Mouse (Mus musculus): Measurements from ENCODE around the gene Wdr70. TPM values are rescaled to one million over a fixed set of nuclear protein-coding genes. Genes with fewer than 3 reads are reported as not detected.
A peak's percentile ranks its signal among the peaks of the same experiment; 100 is the strongest.
"Not testable (repeated sequence)": the region's sequence is repeated elsewhere in the genome, so short reads cannot be mapped to it uniquely, and the experiment has no call there.

The Wdr70 gene
- polyA plus RNA-seq (2015; fragmentation: Nextera tagmentation; extraction: Ambion mirVana), result 19.9 and 22.7 TPM in 2 replicates

DNA sequence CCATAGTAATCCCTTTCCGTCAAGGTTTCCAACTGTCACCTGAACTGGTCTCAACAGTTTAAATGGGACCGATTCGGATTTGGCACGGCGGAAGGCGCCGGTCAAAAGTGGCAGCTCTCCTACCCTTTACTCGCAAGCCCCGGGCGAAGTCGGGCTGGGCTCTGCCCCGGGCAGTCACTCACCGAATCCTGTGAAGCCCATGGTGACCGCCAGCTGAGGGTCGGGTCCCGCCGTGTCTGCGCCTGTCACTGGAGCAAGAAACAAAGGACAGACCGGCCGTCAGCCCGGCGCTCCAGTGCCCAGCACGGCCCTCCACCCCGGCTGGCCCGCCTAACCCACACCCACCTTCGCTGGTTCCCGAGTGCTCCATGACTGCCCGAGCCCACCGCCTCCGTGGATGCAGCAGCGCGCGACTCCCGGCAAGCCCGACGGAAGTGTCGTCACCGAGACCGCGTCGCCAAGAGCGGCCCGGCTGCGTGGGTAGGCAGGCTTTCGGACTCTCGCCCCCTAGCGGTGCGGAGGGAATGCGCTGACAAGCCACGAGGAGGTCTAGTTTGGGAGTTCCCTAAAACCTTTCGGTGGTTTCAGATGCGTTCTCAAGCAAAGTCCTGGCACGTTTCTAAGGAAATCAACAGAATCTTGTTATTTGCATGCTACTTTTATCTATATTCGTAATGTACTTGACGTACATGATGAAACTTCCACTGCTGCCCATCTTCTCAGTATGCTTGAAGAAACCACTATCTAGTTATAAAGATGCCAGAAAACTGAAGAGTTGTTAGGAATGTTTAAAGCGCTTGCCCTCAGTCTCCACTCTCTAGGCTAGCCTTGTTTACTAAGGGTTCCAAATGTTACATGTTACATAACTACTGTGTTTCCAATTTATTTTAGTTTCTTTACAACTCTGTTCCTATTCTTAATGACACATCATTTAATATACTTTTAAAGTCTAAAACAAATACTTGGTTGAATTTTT lies at the start of gene Wdr70:
Gene Wdr70 (minus strand): TSS at position 436 of the 976 bp plus-strand sequence.
- H3K9ac ChIP-seq, result peak within 1 kb of the TSS; percentile 84
- H3K27ac ChIP-seq (replicated peaks), result peak within 1 kb of the TSS; percentile 65
- peaks cover 10% of the 10 kb centered on the region for H3K4me1 ChIP-seq (replicated peaks)
- WGBS (ENCODE audit: insufficient replicate concordance), result 1% methylated on average over 56 of the region's 56 CpGs
- H3K27me3 ChIP-seq, result no peaks in the 10 kb centered on the region
- no peaks in the 10 kb centered on the region for H3K9me3 ChIP-seq (replicated peaks)
- peak within 1 kb of the TSS; percentile 69 for H3K4me2 ChIP-seq
- ATAC-seq (ENCODE audit: insufficient read depth), result peak; percentile 86
- peak within 1 kb of the TSS; percentile 90 for H3K4me3 ChIP-seq (replicated peaks)
- H3K36me3 ChIP-seq (replicated peaks), result peaks cover 15% of the 10 kb centered on the region

DNA sequence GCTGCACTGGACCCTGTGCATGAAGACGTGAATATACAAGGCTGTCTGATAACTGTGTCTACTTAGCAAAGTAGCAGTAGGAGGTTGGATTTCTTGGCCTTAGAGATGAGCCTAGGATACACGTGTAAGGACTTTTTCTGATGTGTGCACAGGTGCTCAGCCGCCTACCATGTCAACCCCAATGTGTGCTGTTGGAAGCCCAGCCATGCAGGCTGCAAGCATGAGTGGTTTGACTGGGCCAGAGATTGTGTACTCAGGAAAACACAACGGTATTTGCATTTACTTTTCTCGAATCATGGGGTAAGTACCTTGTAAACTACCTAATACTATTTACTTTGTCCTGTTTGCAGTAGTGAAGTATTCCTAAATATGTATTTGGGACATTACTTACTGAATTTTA lies 36.6 kb upstream of the Wdr70 start:
- H3K9ac ChIP-seq, result no peak overlapping the region
- H3K27ac ChIP-seq (replicated peaks), result no peak overlapping the region
- no peaks in the 10 kb centered on the region for H3K4me1 ChIP-seq (replicated peaks)
- H3K9me3 ChIP-seq (replicated peaks), result no peaks in the 10 kb centered on the region
- no peaks in the 10 kb centered on the region for H3K27me3 ChIP-seq
- H3K4me2 ChIP-seq, result no peak overlapping the region
- no peak for ATAC-seq (ENCODE audit: insufficient read depth)
- peaks cover 92% of the 10 kb centered on the region for H3K36me3 ChIP-seq (replicated peaks)
- H3K4me3 ChIP-seq (replicated peaks), result no peak overlapping the region
- 77% methylated on average over 5 of the region's 5 CpGs for WGBS (ENCODE audit: insufficient replicate concordance)

DNA sequence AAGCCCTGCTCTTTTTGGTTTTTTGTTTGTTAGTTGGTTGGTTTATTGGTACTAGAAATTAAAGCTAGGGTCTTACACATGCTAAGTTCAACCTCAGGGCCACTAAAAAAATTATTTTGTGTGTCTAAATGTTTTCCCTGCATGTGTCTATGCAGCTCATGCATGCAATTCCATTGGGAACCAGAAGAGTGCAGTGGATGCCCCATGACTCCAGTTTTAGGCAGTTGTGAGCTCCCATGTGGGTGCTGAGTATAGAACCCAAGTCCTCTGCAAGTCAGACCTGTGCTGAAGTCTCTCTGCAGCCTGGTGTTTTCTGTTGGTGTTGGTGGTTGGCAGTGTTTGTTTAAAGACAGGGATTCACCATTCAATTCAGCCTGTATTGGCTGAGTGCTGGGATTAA lies 32.8 kb upstream of the Wdr70 start:
- no peak for ATAC-seq (ENCODE audit: insufficient read depth)
- no peaks in the 10 kb centered on the region for H3K9me3 ChIP-seq (replicated peaks)
- no peak overlapping the region for H3K4me2 ChIP-seq
- H3K27ac ChIP-seq (replicated peaks), result no peak overlapping the region
- H3K9ac ChIP-seq, result no peak overlapping the region
- no peak overlapping the region for H3K4me3 ChIP-seq (replicated peaks)
- no peaks in the 10 kb centered on the region for H3K4me1 ChIP-seq (replicated peaks)
- peaks cover 92% of the 10 kb centered on the region for H3K36me3 ChIP-seq (replicated peaks)
- H3K27me3 ChIP-seq, result no peaks in the 10 kb centered on the region

DNA sequence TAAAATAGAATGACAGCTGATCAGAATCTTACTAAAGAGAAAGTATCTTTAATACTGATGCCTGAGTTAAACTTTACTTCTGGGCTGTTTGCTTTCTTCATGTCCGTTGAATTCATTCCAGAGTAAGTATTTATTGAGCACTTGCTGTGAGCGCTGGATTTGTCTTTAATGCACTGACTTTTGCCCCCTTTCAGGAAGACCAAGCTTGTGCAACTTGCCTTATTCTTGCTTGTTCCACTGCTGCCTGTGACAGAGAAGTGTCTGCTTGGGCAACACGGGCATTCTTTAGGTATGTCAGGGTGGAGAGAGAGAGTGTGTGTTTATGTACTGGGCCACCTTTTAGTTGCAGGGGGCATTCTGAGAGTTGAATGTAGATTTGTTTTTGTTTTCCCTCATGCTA lies 32.3 kb upstream of the Wdr70 start:
- no peak overlapping the region for H3K4me2 ChIP-seq
- peaks cover 92% of the 10 kb centered on the region for H3K36me3 ChIP-seq (replicated peaks)
- no peak overlapping the region for H3K4me3 ChIP-seq (replicated peaks)
- H3K27me3 ChIP-seq, result no peaks in the 10 kb centered on the region
- H3K9ac ChIP-seq, result no peak overlapping the region
- H3K27ac ChIP-seq (replicated peaks), result no peak overlapping the region
- no peaks in the 10 kb centered on the region for H3K4me1 ChIP-seq (replicated peaks)
- no peak for ATAC-seq (ENCODE audit: insufficient read depth)
- no peaks in the 10 kb centered on the region for H3K9me3 ChIP-seq (replicated peaks)
- 74% methylated on average over 3 of the region's 3 CpGs for WGBS (ENCODE audit: insufficient replicate concordance)

DNA sequence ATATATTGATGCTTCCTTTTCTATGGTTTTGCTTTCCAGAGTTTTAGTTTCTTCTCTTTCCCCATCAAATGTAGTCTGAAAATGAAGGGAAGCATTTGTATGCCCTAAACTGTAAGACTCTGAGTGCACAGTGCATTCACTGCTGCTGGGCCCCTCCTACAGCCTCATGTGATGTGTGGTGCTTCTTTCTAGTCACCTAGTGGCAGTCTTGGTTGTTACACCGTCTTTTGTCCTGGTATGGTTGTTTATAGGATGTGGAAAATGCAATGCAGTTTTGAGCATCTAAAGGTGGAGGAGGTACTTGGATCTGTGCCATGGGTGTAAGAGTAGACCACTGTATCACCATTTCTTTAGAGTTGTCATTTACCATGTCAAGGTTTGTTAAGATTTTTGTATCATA lies 30.3 kb upstream of the Wdr70 start:
- no peak for ATAC-seq (ENCODE audit: insufficient read depth)

DNA sequence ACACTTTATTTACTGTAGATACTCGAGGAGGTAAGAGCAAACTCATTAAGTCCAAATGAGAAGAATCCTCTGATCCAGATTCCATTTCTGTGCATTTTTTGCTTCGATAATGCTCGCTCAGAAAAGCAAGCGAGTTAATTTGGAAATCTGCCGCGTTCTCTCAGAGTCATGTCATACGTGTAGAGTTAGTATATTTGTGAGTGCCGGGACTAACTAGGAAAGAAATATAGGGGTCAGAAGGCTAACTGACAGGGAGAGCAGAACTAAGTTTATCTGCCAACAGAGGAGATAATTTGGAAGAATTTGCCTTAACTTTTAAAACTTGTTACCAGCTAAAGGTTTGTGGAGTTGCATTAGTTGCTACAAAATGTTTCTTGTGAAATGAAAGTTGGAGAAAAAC lies 10.8 kb upstream of the Wdr70 start:
- Histone ChIP-seq H3K4me3 (replicated peaks) (peak overlapping the region; percentile 77), H3K9me3 (replicated peaks) (no peaks in the 10 kb centered on the region), H3K36me3 (replicated peaks) (peaks cover 33% of the 10 kb centered on the region), H3K4me1 (replicated peaks) (peaks cover 26% of the 10 kb centered on the region), H3K27ac (replicated peaks) (peak overlapping the region; percentile 81), H3K9ac (peak overlapping the region; percentile 76), H3K27me3 (no peaks in the 10 kb centered on the region), H3K4me2 (peak overlapping the region; percentile 71)
- WGBS (ENCODE audit: insufficient replicate concordance), result under 1% methylated on average over 8 of the region's 8 CpGs
- no peak for ATAC-seq (ENCODE audit: insufficient read depth)

More for the DNA sequence above, 30.3 kb upstream of the Wdr70 start:
- 59% methylated on average over 1 of the region's 1 CpGs for WGBS (ENCODE audit: insufficient replicate concordance)
- Histone ChIP-seq H3K4me1 (replicated peaks) (no peaks in the 10 kb centered on the region), H3K9me3 (replicated peaks) (no peaks in the 10 kb centered on the region), H3K27ac (replicated peaks) (no peak overlapping the region), H3K36me3 (replicated peaks) (peaks cover 85% of the 10 kb centered on the region), H3K9ac (no peak overlapping the region), H3K27me3 (no peaks in the 10 kb centered on the region), H3K4me2 (no peak overlapping the region), H3K4me3 (replicated peaks) (no peak overlapping the region)

DNA sequence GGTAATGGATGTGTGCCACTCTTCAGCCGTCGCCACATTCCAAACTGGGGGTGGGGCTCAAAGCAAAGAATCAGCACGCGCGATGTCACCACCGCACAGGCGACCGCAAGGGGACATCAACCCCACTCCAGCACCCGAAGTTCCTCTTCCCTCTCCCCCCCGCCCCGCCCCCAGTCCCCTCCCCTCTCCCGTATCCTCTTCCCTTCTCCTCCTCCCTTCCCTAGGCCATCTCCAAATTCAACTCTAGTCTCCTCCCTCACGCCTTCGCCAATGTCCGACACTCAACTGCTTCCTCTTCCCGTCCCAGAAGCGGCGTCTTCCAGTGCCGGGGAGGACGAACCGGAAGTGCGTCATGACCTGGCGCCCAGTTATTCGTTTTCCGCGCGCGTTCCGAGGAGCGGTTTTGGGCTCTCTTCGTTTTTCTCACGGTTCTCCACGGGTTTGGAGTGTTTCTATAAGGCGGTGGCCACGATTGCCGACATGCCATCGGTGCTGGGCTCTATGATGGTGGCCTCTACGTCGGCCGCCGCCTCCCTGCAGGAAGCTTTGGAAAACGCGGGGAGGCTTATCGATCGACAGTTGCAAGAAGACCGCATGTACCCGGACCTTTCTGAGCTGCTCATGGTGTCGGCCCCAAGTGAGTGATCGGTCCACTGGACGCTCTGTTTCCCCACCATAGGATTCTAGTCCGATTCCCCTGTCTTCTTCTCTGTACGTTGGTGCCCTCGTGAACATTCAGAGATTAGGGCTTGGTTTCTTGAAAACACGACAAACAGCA lies 10.1 kb upstream of the Wdr70 start, which contains the start of gene Nup155:
Gene Nup155 (plus strand): TSS at position 308 of the 778 bp plus-strand sequence.
- H3K27ac ChIP-seq (replicated peaks), result peak within 1 kb of the TSS; percentile 81
- WGBS (ENCODE audit: insufficient replicate concordance), result under 1% methylated on average over 54 of the region's 54 CpGs
- peaks cover 30% of the 10 kb centered on the region for H3K36me3 ChIP-seq (replicated peaks)
- no peaks in the 10 kb centered on the region for H3K9me3 ChIP-seq (replicated peaks)
- no peaks in the 10 kb centered on the region for H3K27me3 ChIP-seq
- H3K4me3 ChIP-seq (replicated peaks), result peak within 1 kb of the TSS; percentile 77
- ATAC-seq (ENCODE audit: insufficient read depth), result peak; percentile 92
- H3K9ac ChIP-seq, result peak within 1 kb of the TSS; percentile 76
- peak within 1 kb of the TSS; percentile 71 for H3K4me2 ChIP-seq
- peaks cover 26% of the 10 kb centered on the region for H3K4me1 ChIP-seq (replicated peaks)

DNA sequence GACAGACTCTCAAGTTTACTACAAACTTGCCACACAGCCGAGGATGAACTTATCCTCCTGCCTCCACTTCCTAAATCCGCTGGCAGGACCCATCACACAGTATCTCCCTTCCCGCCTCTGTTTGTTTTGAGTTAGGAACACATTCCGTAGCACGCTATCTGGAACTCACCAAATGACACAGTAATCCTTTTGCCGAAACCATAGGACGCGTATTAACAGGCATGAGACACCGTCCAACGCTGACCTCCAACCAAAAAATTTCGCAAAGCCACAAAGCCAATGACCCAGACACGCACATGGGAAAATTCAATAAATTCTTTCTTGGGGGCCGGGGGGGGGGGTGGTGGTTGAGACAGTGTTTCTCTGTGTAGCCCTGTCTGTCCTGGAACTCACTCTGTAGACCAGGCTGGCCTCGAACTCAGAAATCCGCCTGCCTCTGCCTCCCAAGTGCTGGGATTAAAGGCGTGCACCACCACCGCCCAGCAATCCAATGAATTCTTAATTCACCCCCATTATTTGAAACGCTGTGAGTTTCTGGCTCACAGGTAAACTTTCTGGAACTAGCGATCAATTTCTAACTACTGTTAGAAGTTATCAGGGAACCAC lies 9.5 kb upstream of the Wdr70 start:
- Histone ChIP-seq H3K36me3 (replicated peaks) (peaks cover 23% of the 10 kb centered on the region), H3K4me1 (replicated peaks) (peaks cover 26% of the 10 kb centered on the region), H3K9me3 (replicated peaks) (no peaks in the 10 kb centered on the region), H3K27me3 (no peaks in the 10 kb centered on the region), H3K4me3 (replicated peaks) (peak overlapping the region; percentile 77), H3K27ac (replicated peaks) (peak overlapping the region; percentile 81), H3K4me2 (peak overlapping the region; percentile 71), H3K9ac (peak overlapping the region; percentile 76; the same call in 1 of the 2 replicates)
- peak; percentile 25; the same call in 1 of the 2 replicates for ATAC-seq (ENCODE audit: insufficient read depth)
- 47% methylated on average over 19 of the region's 19 CpGs for WGBS (ENCODE audit: insufficient replicate concordance)

DNA sequence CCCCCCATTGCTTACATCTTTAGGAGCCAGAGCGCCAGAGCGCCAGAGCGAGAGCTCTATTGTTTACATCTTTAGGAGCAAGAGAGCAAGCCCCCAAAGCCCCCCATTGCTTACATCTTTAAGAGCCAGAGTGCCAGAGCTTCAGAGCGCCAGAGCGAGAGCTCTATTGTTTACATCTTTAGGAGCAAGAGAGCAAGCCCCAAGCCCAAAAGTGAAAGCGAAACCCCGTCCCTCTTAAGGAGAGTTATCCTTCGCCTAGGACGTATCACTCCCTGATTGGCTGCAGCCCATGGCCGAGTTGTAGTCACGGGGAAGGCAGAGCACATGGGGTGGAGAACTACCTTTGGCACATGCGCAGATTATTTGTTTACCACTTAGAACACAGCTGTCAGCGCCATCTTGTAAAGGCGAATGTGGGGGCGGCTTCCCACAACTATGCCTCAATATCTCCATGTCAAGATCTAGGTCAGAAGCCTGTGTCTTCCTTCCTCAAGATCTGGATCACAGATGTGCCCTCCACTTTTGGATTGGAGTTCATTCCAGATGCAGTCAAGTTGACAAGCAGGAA lies 3.0 kb upstream of the Wdr70 start:
- H3K4me2 ChIP-seq; H3K9ac ChIP-seq; H3K36me3 ChIP-seq (replicated peaks); H3K27me3 ChIP-seq; H3K27ac ChIP-seq (replicated peaks); H3K4me1 ChIP-seq (replicated peaks); H3K9me3 ChIP-seq (replicated peaks); H3K4me3 ChIP-seq (replicated peaks); ATAC-seq (ENCODE audit: insufficient read depth): not testable (repeated sequence)
- WGBS (ENCODE audit: insufficient replicate concordance), result 78% methylated on average over 15 of the region's 15 CpGs

DNA sequence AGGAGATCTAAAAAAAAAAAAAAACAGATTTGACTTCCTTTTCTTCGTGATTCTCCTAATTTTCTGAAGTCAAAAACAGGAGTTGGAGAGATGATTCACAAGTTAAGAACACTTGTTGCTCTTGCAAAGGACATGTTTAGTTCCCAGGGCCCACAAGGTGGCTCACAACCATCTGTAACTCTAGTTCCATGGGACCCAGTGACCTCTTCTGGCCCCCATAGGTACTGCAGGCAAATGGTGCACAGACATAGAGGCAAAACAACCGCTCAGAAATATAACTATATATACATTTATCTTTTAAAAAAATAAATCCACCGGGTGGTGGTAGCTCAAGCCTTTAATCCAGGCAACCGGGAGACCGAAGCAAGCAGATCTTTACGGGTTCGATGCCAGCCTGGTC lies 1.2 kb downstream of the Wdr70 start:
- no peaks in the 10 kb centered on the region for H3K27me3 ChIP-seq
- ATAC-seq (ENCODE audit: insufficient read depth), result no peak

More for the DNA sequence above, 1.2 kb downstream of the Wdr70 start:
- peaks cover 10% of the 10 kb centered on the region for H3K4me1 ChIP-seq (replicated peaks)
- H3K4me2 ChIP-seq, result peak overlapping the region; percentile 69
- peaks cover 22% of the 10 kb centered on the region for H3K36me3 ChIP-seq (replicated peaks)
- no peak overlapping the region for H3K27ac ChIP-seq (replicated peaks)
- WGBS (ENCODE audit: insufficient replicate concordance), result 15% methylated on average over 7 of the region's 7 CpGs
- H3K4me3 ChIP-seq (replicated peaks), result peak overlapping the region; percentile 90
- no peak overlapping the region for H3K9ac ChIP-seq
- no peaks in the 10 kb centered on the region for H3K9me3 ChIP-seq (replicated peaks)
